Mouse (Mus musculus) adrenal gland, adult 18-20 months (tissue): ENCODE results near the gene Gnao1. TPM values are rescaled to one million over a fixed set of nuclear protein-coding genes. Genes with fewer than 3 reads are reported as not detected.

Experiments used
- DNase-seq, 2 experiments: peaks; one replicate each; pipeline ENCODE4 v3.0.0; 2021 to 2022; ENCODE audit warnings: low spot score in 2 of 2
- microRNA-seq, 2 experiments: library from miRNA; unstranded; fragments of <30 nt; microRNA quantifications; one replicate each; pipeline ENCODE4 v1.2.0; 2021; ENCODE audit warnings: borderline number of aligned reads in 2 of 2
- total RNA-seq, 2 experiments: library from RNA; stranded (reverse); gene quantifications; 1 replicate in 1 of 2; 2 replicates in 1 of 2; pipeline ENCODE4 v1.2.3; 2021

Gene Gnao1
- total RNA-seq, 2 experiments from 2014 or later: 32.5 to 52.8 TPM

DNA sequence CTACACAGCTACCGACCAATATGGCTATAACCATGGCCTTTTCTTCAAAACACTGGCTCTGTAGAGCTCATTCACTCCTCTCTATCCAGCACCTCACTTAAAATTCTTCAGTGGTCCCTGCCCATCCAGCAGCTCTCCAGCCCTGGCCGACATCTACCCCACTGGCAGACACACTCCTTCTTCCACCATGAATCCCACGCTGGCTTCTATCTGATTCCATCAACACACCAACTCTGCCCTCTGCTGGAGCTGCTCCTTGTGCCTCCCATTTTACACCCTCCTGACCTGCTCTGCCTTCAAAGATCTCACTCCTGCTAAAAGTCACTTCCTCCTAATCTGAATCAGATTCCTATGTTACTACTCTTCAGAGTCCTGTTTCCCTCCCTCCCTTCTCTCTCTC lies 174.1 kb downstream of the Gnao1 start:
- DNase-seq: no peak

GRCm38 (mm10) chr8:93984731-93985130 lies 175.0 kb downstream of the Gnao1 start:
- DNase-seq: no peak

- no peak for DNase-seq
These were observed 180.0 kb downstream of the Gnao1 start for GRCm38 (mm10) chr8:93989739-93990138.

- DNase-seq: no peak
These were observed 189.2 kb downstream of the Gnao1 start for GRCm38 (mm10) chr8:93998961-93999360.

GRCm38 (mm10) chr8:94004139-94004538 lies 194.4 kb downstream of the Gnao1 start:
- no peak for DNase-seq

- no peak for DNase-seq
These were observed 199.6 kb downstream of the Gnao1 start for GRCm38 (mm10) chr8:94009243-94009845.

DNA sequence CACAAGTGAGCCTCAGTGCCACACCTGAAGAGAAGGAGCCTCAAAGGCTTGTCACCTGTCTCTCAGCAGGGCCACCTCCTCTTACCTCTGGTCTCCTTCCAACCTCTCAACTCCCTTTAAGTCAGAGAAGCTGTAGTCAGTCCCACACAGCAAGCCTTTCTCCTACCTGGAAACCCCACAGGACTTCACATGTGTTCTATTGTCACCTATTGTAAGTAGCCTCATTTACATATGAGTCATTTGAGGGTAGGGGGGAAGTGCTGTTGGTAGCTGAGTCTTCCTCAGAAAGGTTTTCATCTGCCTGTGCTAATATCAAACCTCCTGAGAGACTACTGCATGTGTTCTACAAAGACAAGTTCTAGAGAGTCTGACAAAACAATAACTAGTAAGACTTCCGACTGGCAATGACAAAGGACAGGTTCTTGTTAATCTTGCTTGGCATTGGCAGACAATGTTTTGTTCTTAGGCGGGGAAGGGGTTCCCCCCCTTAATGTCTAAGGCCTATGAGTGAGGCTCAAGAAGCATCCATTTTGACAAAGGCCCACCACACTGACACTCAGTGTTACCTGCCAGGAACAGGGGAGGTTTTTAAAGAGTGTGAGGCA lies 200.4 kb downstream of the Gnao1 start:
- no peak for DNase-seq

GRCm38 (mm10) chr8:94011076-94012012 lies 201.6 kb downstream of the Gnao1 start:
- no peak for DNase-seq

DNA sequence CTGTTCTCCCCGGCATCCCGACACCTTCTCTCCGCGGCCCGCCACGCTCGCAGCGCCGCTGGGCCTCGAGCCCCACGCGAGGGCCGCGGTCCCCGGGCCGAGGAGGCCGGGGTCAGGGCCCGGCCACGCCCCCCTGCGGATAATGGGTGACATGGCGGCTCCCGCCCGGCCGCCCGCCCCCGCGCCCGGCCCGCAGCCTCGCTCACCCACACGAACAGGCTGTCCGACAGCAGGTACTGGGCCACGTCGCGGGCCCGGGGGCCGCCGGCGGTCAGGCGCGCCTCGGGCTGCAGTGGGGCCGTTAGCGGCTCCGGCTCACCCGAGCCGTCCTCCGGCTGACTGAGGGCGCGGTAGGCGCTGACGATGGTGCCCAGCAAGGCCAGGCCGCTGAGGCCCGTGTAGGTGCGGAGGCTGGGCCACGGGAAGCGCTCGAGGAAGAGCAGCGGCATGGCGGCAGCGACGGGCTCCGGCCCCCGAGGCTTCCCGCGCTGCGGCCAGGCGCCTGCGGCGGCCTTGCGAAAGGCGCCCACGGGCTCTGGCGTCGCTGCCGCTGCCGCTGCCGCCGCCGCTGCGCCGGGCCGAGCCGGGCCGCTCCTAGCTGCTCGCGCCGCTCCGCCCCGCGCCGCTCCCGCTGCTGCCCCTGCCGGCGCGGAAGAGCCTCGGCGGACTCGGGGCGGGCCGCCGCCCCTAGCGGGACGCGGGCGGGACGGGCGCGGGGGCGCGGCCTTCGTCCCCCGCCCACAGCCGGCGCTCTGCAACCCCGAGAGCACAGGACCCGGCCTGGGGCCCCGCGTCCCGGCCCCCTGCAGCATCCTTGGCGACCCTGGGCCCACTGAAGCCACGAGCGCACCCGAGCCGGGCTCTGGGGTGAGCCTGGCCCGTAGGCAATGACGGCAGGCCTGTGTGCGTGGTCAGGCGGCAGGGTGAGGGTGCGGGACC lies 202.5 kb downstream of the Gnao1 start, which contains the start of gene Amfr:
TSS of gene Amfr (minus strand) at position 830 of the 939 bp plus-strand sequence.
- DNase-seq: peak; percentile 77 to 79

DNA sequence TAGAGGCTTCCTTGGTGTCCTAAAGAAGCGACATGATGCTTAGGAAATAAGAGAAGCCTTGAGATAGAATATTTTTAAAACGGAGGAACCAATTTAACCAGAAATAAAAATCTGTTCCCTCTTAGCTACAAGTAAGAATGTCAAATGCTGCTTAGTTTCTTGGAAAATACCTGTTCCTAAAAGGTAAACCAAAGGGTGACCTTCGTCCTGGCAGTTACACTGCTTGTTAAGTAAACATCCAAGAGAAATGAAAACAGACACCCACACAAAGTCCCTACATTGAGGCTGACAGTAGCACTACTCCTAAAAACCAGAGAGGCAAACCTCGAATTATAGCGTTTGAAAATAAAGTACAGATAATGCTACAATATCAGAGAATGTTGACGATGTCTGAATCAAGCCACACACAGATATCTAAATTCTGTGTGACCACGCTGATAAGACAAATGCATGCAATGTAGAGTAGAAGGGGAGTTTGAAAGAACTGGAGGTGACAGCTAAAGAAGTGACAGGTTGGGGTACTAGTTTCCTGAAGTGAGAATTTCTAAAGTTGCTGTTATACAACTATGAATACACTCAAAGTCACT lies 203.4 kb downstream of the Gnao1 start:
- DNase-seq: no peak

Small RNA genes lying within 50 kb of the gene (microRNA-seq; reads per million reads assigned to microRNA genes)
- gene Gm24159: 0 reads per million in 2 experiments

Other genes with a start within 250 kb of the Gnao1 start
- gene Amfr, start 202.9 kb downstream of the Gnao1 start, total RNA-seq: 100 to 1,000 TPM; 174 to 283 TPM
- 10 to 100 TPM; 29.4 to 33.1 TPM for gene Nudt21, start 227.1 kb downstream of the Gnao1 start, total RNA-seq
- gene Ogfod1, start 227.2 kb downstream of the Gnao1 start, total RNA-seq: 10 to 100 TPM; 19.5 to 20.1 TPM